In the genomic region with DNA sequence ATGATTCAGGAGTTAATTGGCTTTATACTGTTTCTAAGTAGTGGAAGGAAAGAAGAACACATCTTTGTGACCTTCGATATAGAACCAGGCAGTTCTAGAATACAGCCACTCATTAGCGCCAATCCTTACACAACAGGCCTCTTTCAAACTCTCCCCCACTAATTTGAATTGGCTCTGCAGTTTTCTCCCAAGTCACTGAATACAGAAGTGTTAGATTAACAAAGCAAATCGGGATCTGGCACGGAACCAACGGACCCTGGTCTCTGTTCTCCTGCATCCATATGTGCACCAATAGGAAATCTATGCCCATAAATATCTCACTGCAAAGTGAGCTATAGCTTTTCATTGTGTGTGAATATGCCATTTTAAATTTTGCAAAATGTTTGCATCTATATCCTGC, we compare ENCODE assay signal across 20 mouse cellular contexts. TPM values are rescaled to one million over a fixed set of nuclear protein-coding genes. Genes with fewer than 3 reads are reported as not detected.
A peak's percentile ranks its signal among the peaks of the same experiment; 100 is the strongest.
DNase-seq lines count a peak whose midpoint lies in the region; ATAC-seq lines count a peak whose summit lies in the region.
"Had no signal": no experiment of that assay in that cellular context is flagged by ENCODE, and none has a peak within 500 bp of the region (broad histone marks: within the 10 kb centered on the region; RNA-seq: fewer than 3 reads in every experiment).

No protein-coding gene starts in this region.

- no peaks in the 10 kb centered on the region for H3K27me3 ChIP-seq in embryonic facial prominence, embryonic 14.5 days (replicated peaks; ENCODE audit: control insufficient read depth, insufficient read depth, low read length)
- no peaks in the 10 kb centered on the region for H3K27me3 ChIP-seq in embryonic facial prominence, embryonic 10.5 days (replicated peaks; ENCODE audit: low read depth, poor library complexity, severe bottlenecking)
- H3K27me3 ChIP-seq in hindbrain, embryonic 16.5 days (replicated peaks; ENCODE audit: control insufficient read depth, insufficient read depth, low read length), result no peaks in the 10 kb centered on the region
- H3K27me3 ChIP-seq: CH12.LX; embryonic facial prominence, embryonic 15.5 days; heart, embryonic 15.5 days; intestine, embryonic 15.5 days had no signal

- WGBS in embryonic facial prominence, embryonic 14.5 days, result 53% methylated on average over 5 of the region's 5 CpGs
- 77% methylated on average over 5 of the region's 5 CpGs for WGBS in embryonic facial prominence, embryonic 10.5 days
- 40% methylated on average over 5 of the region's 5 CpGs for WGBS in hindbrain, embryonic 16.5 days

- H3K9ac ChIP-seq in embryonic facial prominence, embryonic 14.5 days (ENCODE audit: low read depth, low read length), result no peak overlapping the region
- no peak overlapping the region for H3K9ac ChIP-seq in hindbrain, embryonic 16.5 days (ENCODE audit: low read depth, low read length)
- H3K9ac ChIP-seq: embryonic facial prominence, embryonic 15.5 days; heart, embryonic 15.5 days; intestine, embryonic 15.5 days; liver, postnatal 0 days had no signal

- intact Hi-C loops in left cerebral cortex, postnatal 25 days (cut with DNase I), result no loop called here

- peak; percentile 38 for DNase-seq in embryonic facial prominence, embryonic 14.5 days (ENCODE audit: low spot score)
- no peak for DNase-seq in embryonic facial prominence, embryonic 10.5 days (ENCODE audit: low spot score)
- peak; percentile 31 to 37 for DNase-seq in left cerebral cortex, postnatal 25 days (ENCODE audit: low spot score in 2 of 2)
- no peak for DNase-seq in left cerebral cortex, adult 11 months (ENCODE audit: low spot score)
- DNase-seq in Muller cell, postnatal 12 days (ENCODE audit: inconsistent ontology term), result peak; percentile 27
- peak; percentile 48 for DNase-seq in layer of hippocampus, adult 9-11 months
- DNase-seq in lung, postnatal 4 days, result no peak
- DNase-seq: cerebellum, adult 18-20 months; heart, adult 11 months; liver, postnatal 0 days; thymus, postnatal 36 days had no signal

- no peak overlapping the region for H3K27ac ChIP-seq in embryonic facial prominence, embryonic 14.5 days (replicated peaks; ENCODE audit: low read depth, low read length)
- no peak overlapping the region for H3K27ac ChIP-seq in embryonic facial prominence, embryonic 10.5 days (replicated peaks)
- H3K27ac ChIP-seq in hindbrain, embryonic 16.5 days (ENCODE audit: low read depth, low read length), result no peak overlapping the region
- H3K27ac ChIP-seq: embryonic facial prominence, embryonic 15.5 days; heart, embryonic 15.5 days; intestine, embryonic 15.5 days; kidney, postnatal 0 days; midbrain, embryonic 10.5 days; stomach, postnatal 0 days had no signal

- H3K4me1 ChIP-seq in embryonic facial prominence, embryonic 14.5 days (ENCODE audit: control insufficient read depth, insufficient read depth, low read length), result peaks cover 8% of the 10 kb centered on the region
- H3K4me1 ChIP-seq in embryonic facial prominence, embryonic 10.5 days, result peaks cover 4% of the 10 kb centered on the region; the same call in 1 of the 2 replicates
- H3K4me1 ChIP-seq in hindbrain, embryonic 16.5 days (ENCODE audit: control insufficient read depth, insufficient read depth, low read depth, low read length), result no peaks in the 10 kb centered on the region
- H3K4me1 ChIP-seq: intestine, embryonic 15.5 days had no signal

- no peaks in the 10 kb centered on the region for H3K36me3 ChIP-seq in embryonic facial prominence, embryonic 14.5 days (ENCODE audit: control insufficient read depth, insufficient read depth, low read length)
- H3K36me3 ChIP-seq in embryonic facial prominence, embryonic 10.5 days (replicated peaks), result no peaks in the 10 kb centered on the region
- H3K36me3 ChIP-seq in hindbrain, embryonic 16.5 days (ENCODE audit: control insufficient read depth, insufficient read depth, low read length), result no peaks in the 10 kb centered on the region
- H3K36me3 ChIP-seq: embryonic facial prominence, embryonic 15.5 days; heart, embryonic 15.5 days; intestine, embryonic 15.5 days; midbrain, embryonic 10.5 days had no signal

- H3K4me3 ChIP-seq in embryonic facial prominence, embryonic 14.5 days (ENCODE audit: low read depth, low read length), result no peak overlapping the region
- no peak overlapping the region for H3K4me3 ChIP-seq in embryonic facial prominence, embryonic 10.5 days
- no peak overlapping the region for H3K4me3 ChIP-seq in hindbrain, embryonic 16.5 days (ENCODE audit: low read length)
- H3K4me3 ChIP-seq: embryonic facial prominence, embryonic 15.5 days; heart, embryonic 15.5 days; intestine, embryonic 15.5 days; midbrain, embryonic 10.5 days had no signal

- H3K4me2 ChIP-seq in embryonic facial prominence, embryonic 14.5 days (ENCODE audit: low read depth, low read length), result no peak overlapping the region
- no peak overlapping the region for H3K4me2 ChIP-seq in hindbrain, embryonic 16.5 days (ENCODE audit: low read length)
- H3K4me2 ChIP-seq: embryonic facial prominence, embryonic 15.5 days; heart, embryonic 15.5 days; intestine, embryonic 15.5 days had no signal

- no peaks in the 10 kb centered on the region for H3K9me3 ChIP-seq in embryonic facial prominence, embryonic 14.5 days (ENCODE audit: control insufficient read depth, low read length)
- H3K9me3 ChIP-seq in embryonic facial prominence, embryonic 10.5 days, result no peaks in the 10 kb centered on the region
- H3K9me3 ChIP-seq in hindbrain, embryonic 16.5 days (ENCODE audit: control insufficient read depth, low read length), result no peaks in the 10 kb centered on the region
- H3K9me3 ChIP-seq: embryonic facial prominence, embryonic 15.5 days; heart, embryonic 15.5 days; intestine, embryonic 15.5 days; midbrain, embryonic 10.5 days had no signal

- ATAC-seq in embryonic facial prominence, embryonic 14.5 days (ENCODE audit: low read depth), result no peak
- ATAC-seq in hindbrain, embryonic 16.5 days, result no peak
- ATAC-seq: activated CD4-positive, CD25-positive, alpha-beta regulatory T cell, adult 4 months; intestine, embryonic 15.5 days; liver, postnatal 0 days had no signal

RNA-seq across cellular contexts. Expression of gene Arhgef28, which starts 20.1 kb away (rescaled TPM):
- 9.4 and 11.5 TPM in 2 replicates for polyA plus RNA-seq in embryonic facial prominence, embryonic 14.5 days (2014; fragmentation: Nextera tagmentation; extraction: Ambion mirVana)
- 8.4 and 9.6 TPM in 2 replicates for polyA plus RNA-seq in embryonic facial prominence, embryonic 10.5 days (2016; fragmentation: Nextera tagmentation; extraction: Ambion mirVana)
- total RNA-seq in left cerebral cortex, postnatal 25 days (2021), result 10 to 100 TPM; 37.3 to 45.1 TPM
- polyA plus RNA-seq in hindbrain, embryonic 16.5 days (2015; fragmentation: Nextera tagmentation; extraction: Ambion mirVana), result 30.6 and 33.0 TPM in 2 replicates

Comparison
In these comparisons a context has a peak if more than half of its experiments do, and no peak if none do; other contexts are left out.
1. DNase-seq: peak in embryonic facial prominence, embryonic 14.5 days (single experiment), left cerebral cortex, postnatal 25 days (2 of 2), Muller cell, postnatal 12 days (single experiment) and layer of hippocampus, adult 9-11 months (single experiment); none in embryonic facial prominence, embryonic 10.5 days (single experiment), left cerebral cortex, adult 11 months (single experiment) and lung, postnatal 4 days (0 of 2).